Mouse (Mus musculus): ENCODE measurements at regions not wholly inside any gene's neighbourhood (a gene's known extent, or its start where the extent isn't known, plus 50 kb on each side); places are given as distances from the start of the nearest gene placed in this dataset.

DNA sequence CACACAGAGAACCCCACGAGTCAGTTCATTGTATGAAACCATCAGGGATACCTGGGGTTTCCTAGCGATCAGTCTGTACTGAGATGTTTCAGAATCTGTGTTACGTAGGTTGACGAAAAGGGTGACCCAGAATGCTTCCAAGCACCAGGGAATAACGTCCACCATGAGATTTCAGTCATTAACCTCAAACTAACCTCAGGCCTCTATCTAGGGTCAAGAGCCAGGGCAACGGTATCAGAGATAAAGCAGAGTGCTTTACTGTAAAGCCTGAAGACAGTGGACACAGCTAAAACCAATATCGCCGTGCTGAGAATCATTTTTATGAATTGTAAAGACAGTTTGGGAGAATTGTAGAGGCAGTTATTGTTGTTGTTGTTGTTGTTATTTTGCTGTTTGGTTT is 52.9 kb upstream of the Errfi1 start:
- 94% methylated on average over 8 of the region's 8 CpGs for WGBS
- Histone ChIP-seq H3K27ac (ENCODE audit: low read depth, low read length) (no peak overlapping the region), H3K4me1 (ENCODE audit: control insufficient read depth, insufficient read depth, low read length) (no peaks in the 10 kb centered on the region), H3K4me3 (ENCODE audit: low read depth, low read length) (no peak overlapping the region), H3K4me2 (ENCODE audit: low read length) (no peak overlapping the region), H3K27me3 (replicated peaks; ENCODE audit: control insufficient read depth, insufficient read depth, low read length) (no peaks in the 10 kb centered on the region), H3K9ac (ENCODE audit: low read length) (no peak overlapping the region), H3K9me3 (replicated peaks; ENCODE audit: control insufficient read depth, low read length) (no peaks in the 10 kb centered on the region), H3K36me3 (ENCODE audit: control insufficient read depth, insufficient read depth, low read length) (no peaks in the 10 kb centered on the region)
- no peak for DNase-seq (ENCODE audit: low spot score)
- no peak for ATAC-seq

DNA sequence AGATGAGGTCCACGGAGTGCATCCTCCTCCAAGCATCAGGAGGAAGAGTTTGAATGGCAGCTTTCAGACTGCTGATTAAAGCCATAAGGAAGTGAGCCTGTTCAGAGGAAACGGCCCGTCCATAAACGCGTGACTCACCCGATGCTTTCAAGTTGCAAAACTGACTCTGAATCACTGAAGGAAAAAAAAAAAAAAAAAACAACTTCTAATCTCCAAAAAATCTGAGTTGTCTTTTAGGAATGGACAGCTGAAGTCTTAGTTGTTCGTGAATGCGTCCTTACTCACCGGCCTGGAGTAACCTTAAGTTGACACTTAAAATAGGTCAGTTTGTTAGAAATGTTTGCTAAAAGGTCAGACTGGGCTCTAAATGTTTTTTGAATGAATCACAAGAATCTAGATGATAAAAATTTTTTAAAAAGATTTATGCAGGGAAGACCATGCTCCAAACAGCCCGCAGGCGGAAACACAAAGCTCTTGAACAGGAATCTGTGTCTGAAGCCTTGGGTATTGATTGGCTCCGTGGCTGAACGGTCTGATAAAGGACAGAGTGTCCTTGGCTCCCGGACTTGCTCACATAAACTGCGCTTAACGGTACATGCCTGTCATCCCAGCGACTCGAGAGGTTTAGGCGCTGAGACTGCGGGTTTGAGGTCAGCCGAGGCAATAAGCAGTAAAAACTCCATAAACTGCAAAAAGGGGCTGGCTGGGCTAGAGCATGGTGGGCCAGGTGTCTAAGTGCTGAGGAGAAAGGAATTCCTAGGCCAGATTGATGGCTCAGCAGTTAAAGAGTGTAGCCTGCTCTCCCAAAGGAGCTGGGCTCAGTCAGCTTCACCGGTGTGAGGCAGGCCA is 53.9 kb upstream of the Errfi1 start:
- Histone ChIP-seq H3K9me3 (replicated peaks; ENCODE audit: control insufficient read depth, low read length) (no peaks in the 10 kb centered on the region), H3K4me1 (ENCODE audit: control insufficient read depth, insufficient read depth, low read length) (no peaks in the 10 kb centered on the region), H3K9ac (ENCODE audit: low read length) (no peak overlapping the region), H3K4me3 (ENCODE audit: low read depth, low read length) (no peak overlapping the region), H3K36me3 (ENCODE audit: control insufficient read depth, insufficient read depth, low read length) (no peaks in the 10 kb centered on the region), H3K27me3 (replicated peaks; ENCODE audit: control insufficient read depth, insufficient read depth, low read length) (no peaks in the 10 kb centered on the region), H3K4me2 (ENCODE audit: low read length) (no peak overlapping the region), H3K27ac (ENCODE audit: low read depth, low read length) (no peak overlapping the region)
- WGBS = 83% methylated on average over 22 of the region's 22 CpGs
- no peak for ATAC-seq
- no peak for DNase-seq (ENCODE audit: low spot score)

DNA sequence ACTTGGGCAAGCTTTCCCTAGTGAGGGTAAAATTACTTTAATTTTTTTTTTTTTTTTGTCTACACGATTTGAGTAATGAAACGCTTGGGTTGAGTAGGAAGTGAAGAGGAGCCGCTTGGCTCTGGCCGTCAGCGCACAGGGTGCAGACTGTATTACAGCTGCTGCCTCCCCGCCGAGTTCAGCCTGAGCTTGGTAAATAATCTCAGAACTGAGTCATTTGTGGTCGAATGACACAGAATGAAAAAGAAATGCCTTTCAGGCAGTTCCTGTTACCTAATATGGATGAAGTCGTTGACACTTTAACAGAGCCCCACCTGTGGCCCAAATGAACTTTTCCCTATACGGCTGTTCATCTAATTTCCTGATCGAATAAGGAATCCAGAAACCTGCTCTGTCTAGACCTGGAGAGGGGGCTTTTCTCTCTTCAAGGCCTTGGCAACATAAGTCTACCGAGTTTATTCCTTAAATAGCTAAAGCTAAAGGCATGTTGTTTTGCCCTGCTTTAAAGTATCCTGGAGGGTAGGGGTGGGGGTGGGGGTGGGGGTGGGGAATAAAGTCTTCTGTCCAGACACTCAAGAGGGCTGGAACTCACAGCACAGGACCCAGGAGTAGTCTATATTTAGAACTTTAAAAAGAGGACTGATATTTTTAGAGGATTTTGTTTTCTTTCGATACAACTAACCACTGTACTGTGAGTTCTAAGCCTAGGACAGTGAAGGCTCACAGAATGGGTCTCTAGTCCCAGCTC is 54.8 kb upstream of the Errfi1 start:
- Histone ChIP-seq H3K4me3 (ENCODE audit: low read depth, low read length) (no peak overlapping the region), H3K4me1 (ENCODE audit: control insufficient read depth, insufficient read depth, low read length) (no peaks in the 10 kb centered on the region; the same call in 1 of the 2 replicates), H3K27me3 (replicated peaks; ENCODE audit: control insufficient read depth, insufficient read depth, low read length) (no peaks in the 10 kb centered on the region), H3K4me2 (ENCODE audit: low read length) (no peak overlapping the region), H3K27ac (ENCODE audit: low read depth, low read length) (no peak overlapping the region), H3K36me3 (ENCODE audit: control insufficient read depth, insufficient read depth, low read length) (no peaks in the 10 kb centered on the region), H3K9me3 (replicated peaks; ENCODE audit: control insufficient read depth, low read length) (no peaks in the 10 kb centered on the region), H3K9ac (ENCODE audit: low read length) (no peak overlapping the region)
- 60% methylated on average over 13 of the region's 13 CpGs for WGBS
- no peak for DNase-seq (ENCODE audit: low spot score)
- no peak for ATAC-seq

DNA sequence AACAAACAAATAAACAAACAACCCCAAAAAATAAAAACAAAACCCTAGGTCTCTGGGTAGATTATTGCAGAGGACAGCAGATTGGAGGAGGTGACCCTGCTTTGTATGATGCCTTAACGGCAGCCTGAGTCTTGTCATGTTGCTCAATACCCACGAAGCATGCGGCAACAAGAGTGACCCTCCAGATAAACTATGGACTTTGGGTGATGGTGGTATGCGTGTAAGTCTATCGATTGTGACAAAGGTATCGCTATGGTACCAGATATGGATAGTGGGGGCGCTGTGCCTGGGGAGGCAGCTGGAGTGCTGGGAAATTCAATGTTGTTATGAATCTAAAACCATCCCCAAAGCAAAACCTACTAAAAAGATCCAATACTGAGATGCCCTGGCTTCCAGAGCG is 55.4 kb upstream of the Errfi1 start:
- Histone ChIP-seq H3K27ac (ENCODE audit: low read depth, low read length) (no peak overlapping the region), H3K9me3 (replicated peaks; ENCODE audit: control insufficient read depth, low read length) (no peaks in the 10 kb centered on the region), H3K9ac (ENCODE audit: low read length) (no peak overlapping the region), H3K4me2 (ENCODE audit: low read length) (no peak overlapping the region), H3K4me3 (ENCODE audit: low read depth, low read length) (no peak overlapping the region), H3K27me3 (replicated peaks; ENCODE audit: control insufficient read depth, insufficient read depth, low read length) (no peaks in the 10 kb centered on the region), H3K36me3 (ENCODE audit: control insufficient read depth, insufficient read depth, low read length) (no peaks in the 10 kb centered on the region), H3K4me1 (ENCODE audit: control insufficient read depth, insufficient read depth, low read length) (no peaks in the 10 kb centered on the region; the same call in 1 of the 2 replicates)
- ATAC-seq (no peak), DNase-seq (ENCODE audit: low spot score) (no peak)
- 95% methylated on average over 8 of the region's 8 CpGs for WGBS

DNA sequence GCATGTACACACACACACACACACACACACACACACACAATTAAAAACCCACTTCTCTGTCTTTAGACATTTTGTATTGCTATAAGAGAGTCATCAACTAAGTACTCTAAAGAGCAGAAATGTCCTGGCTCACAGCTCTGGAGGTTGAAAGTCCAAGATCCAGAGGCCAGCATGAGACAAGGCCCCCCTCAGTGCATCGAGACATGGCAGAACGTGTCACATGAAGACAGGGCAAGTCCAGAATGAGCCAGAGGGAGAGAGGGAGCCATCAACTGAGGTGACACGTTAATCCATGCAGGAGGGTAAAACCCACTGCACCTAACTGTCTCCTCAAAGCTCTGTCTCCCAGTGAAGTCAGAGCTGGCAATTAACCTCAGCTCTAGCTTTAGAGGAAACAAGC is 56.7 kb upstream of the Errfi1 start:
- ATAC-seq (no peak), DNase-seq (ENCODE audit: low spot score) (no peak)
- Histone ChIP-seq H3K4me3 (ENCODE audit: low read depth, low read length) (no peak overlapping the region), H3K9ac (ENCODE audit: low read length) (no peak overlapping the region), H3K4me1 (ENCODE audit: control insufficient read depth, insufficient read depth, low read length) (no peaks in the 10 kb centered on the region; the same call in 1 of the 2 replicates), H3K27ac (ENCODE audit: low read depth, low read length) (no peak overlapping the region), H3K36me3 (ENCODE audit: control insufficient read depth, insufficient read depth, low read length) (no peaks in the 10 kb centered on the region), H3K27me3 (replicated peaks; ENCODE audit: control insufficient read depth, insufficient read depth, low read length) (no peaks in the 10 kb centered on the region), H3K9me3 (replicated peaks; ENCODE audit: control insufficient read depth, low read length) (no peaks in the 10 kb centered on the region), H3K4me2 (ENCODE audit: low read length) (no peak overlapping the region)
- 75% methylated on average over 3 of the region's 3 CpGs for WGBS

DNA sequence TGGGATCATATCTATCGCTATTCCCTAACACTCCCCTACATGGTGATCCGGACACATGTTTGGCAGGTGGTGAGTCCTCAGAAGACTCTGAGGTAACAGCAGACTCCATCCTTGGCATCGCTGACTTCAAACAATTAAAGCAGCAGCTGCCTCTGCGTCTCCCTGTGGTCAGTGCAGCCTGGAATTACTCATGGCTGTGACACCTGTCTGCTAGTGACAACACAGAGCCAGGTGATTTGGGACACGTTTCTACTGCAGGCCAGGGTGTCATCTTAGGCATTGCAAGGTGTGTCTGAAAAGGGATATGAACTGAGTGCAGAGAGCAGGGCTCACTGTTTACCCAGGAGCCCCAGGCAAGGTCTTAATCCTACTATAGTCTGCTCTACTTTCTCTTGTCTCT is 58.8 kb upstream of the Errfi1 start:
- no peaks in the 10 kb centered on the region for H3K27me3 ChIP-seq (replicated peaks; ENCODE audit: control insufficient read depth, insufficient read depth, low read length)
- H3K4me1 ChIP-seq (ENCODE audit: control insufficient read depth, insufficient read depth, low read length) = no peaks in the 10 kb centered on the region; the same call in 1 of the 2 replicates
- H3K36me3 ChIP-seq (ENCODE audit: control insufficient read depth, insufficient read depth, low read length) = no peaks in the 10 kb centered on the region
- DNase-seq (ENCODE audit: low spot score) (no peak), ATAC-seq (no peak)
- H3K27ac ChIP-seq (ENCODE audit: low read depth, low read length) = no peak overlapping the region
- no peak overlapping the region for H3K9ac ChIP-seq (ENCODE audit: low read length)
- no peak overlapping the region for H3K4me3 ChIP-seq (ENCODE audit: low read depth, low read length)
- no peak overlapping the region for H3K4me2 ChIP-seq (ENCODE audit: low read length)
- 61% methylated on average over 5 of the region's 5 CpGs for WGBS
- no peaks in the 10 kb centered on the region for H3K9me3 ChIP-seq (replicated peaks; ENCODE audit: control insufficient read depth, low read length)

DNA sequence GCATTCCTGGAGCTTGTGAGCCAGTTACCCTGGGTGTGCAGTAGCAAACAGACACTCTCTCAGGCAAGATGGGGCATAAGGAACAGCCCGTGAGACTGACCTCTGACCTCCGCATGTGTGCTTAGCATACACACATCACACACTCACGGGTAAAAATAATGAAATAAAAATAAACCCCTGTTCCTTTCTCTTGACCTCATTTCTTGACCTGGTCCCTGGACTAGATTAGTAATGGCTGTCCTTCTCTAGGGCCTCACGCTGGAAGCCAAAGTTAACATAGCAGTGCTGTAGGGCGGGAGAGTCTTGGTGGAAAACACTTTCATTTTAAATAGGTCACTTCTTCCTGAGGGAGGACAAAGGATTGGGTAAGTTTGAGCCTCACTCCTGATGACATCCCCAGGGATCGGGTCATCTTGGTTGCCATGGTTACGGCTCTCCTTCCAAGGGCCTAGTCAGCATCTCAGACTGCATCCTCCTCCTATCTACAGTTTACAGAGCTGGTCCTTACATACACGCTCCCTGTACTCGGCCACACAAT is 59.4 kb upstream of the Errfi1 start:
- Histone ChIP-seq H3K36me3 (ENCODE audit: control insufficient read depth, insufficient read depth, low read length) (no peaks in the 10 kb centered on the region), H3K9ac (ENCODE audit: low read length) (no peak overlapping the region), H3K4me2 (ENCODE audit: low read length) (no peak overlapping the region), H3K9me3 (replicated peaks; ENCODE audit: control insufficient read depth, low read length) (no peaks in the 10 kb centered on the region), H3K4me1 (ENCODE audit: control insufficient read depth, insufficient read depth, low read length) (no peaks in the 10 kb centered on the region; the same call in 1 of the 2 replicates), H3K27ac (ENCODE audit: low read depth, low read length) (no peak overlapping the region), H3K4me3 (ENCODE audit: low read depth, low read length) (no peak overlapping the region), H3K27me3 (replicated peaks; ENCODE audit: control insufficient read depth, insufficient read depth, low read length) (no peaks in the 10 kb centered on the region)
- DNase-seq (ENCODE audit: low spot score) (peak; percentile 52), ATAC-seq (0 out of 2 replicates have a peak, but pooled peaks have one; percentile 15)
- WGBS = 57% methylated on average over 9 of the region's 9 CpGs

DNA sequence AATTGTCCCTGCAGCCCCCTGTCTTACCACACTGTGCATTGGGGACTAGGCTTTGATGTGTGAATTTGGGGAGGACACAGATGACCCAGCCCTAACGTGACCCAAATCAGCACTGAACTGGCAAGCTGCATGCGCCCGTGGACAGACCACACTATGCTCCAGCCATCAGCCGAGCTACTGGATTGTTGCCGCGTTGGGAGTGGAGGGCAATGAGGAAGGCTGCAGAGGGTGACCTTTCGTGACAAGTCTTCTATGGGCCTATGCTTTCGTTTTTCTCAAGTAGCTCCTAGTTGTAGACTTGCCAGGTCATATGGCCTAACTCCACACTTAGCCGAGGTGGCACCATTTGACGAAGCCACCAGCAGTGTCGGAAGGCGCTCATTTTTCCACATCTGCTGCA is 60.6 kb upstream of the Errfi1 start:
- H3K27ac ChIP-seq (ENCODE audit: low read depth, low read length) = no peak overlapping the region
- H3K9me3 ChIP-seq (replicated peaks; ENCODE audit: control insufficient read depth, low read length) = no peaks in the 10 kb centered on the region

DNA sequence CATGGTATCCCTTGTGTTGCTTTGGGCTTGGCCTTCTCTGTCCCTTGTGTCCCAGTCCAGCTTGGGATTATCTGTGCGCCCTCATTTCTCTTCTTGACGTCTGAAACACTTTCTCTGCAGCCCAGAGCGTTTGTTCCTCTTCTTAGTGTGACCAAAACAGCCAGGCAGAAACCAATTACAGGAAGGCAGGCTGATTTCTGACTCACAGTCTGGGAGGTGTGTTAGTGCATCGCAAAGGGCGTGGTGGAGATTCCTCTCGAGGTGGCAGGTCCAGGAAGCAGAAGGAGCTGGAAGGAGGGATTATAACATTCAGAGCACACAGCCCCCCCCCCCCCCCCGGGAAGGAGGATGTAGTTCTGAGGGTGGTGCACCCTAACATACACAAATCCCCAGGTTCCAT is 64.6 kb upstream of the Errfi1 start:
- 73% methylated on average over 7 of the region's 7 CpGs for WGBS
- DNase-seq (ENCODE audit: low spot score) = no peak
- no peaks in the 10 kb centered on the region for H3K9me3 ChIP-seq (replicated peaks; ENCODE audit: control insufficient read depth, low read length)
- H3K4me1 ChIP-seq (ENCODE audit: control insufficient read depth, insufficient read depth, low read length) = no peaks in the 10 kb centered on the region; the same call in 1 of the 2 replicates
- H3K27ac ChIP-seq (ENCODE audit: low read depth, low read length) = no peak overlapping the region
- H3K4me2 ChIP-seq (ENCODE audit: low read length) = no peak overlapping the region
- ATAC-seq = no peak
- H3K9ac ChIP-seq (ENCODE audit: low read length) = no peak overlapping the region
- no peaks in the 10 kb centered on the region for H3K36me3 ChIP-seq (ENCODE audit: control insufficient read depth, insufficient read depth, low read length)
- no peak overlapping the region for H3K4me3 ChIP-seq (ENCODE audit: low read depth, low read length)
- H3K27me3 ChIP-seq (replicated peaks; ENCODE audit: control insufficient read depth, insufficient read depth, low read length) = no peaks in the 10 kb centered on the region

More for the DNA sequence above, 60.6 kb upstream of the Errfi1 start:
- Histone ChIP-seq H3K27me3 (replicated peaks; ENCODE audit: control insufficient read depth, insufficient read depth, low read length) (no peaks in the 10 kb centered on the region), H3K4me2 (ENCODE audit: low read length) (no peak overlapping the region), H3K36me3 (ENCODE audit: control insufficient read depth, insufficient read depth, low read length) (no peaks in the 10 kb centered on the region), H3K9ac (ENCODE audit: low read length) (no peak overlapping the region), H3K4me1 (ENCODE audit: control insufficient read depth, insufficient read depth, low read length) (no peaks in the 10 kb centered on the region; the same call in 1 of the 2 replicates), H3K4me3 (ENCODE audit: low read depth, low read length) (no peak overlapping the region)
- no peak for ATAC-seq
- WGBS = 85% methylated on average over 12 of the region's 12 CpGs
- no peak for DNase-seq (ENCODE audit: low spot score)
